Mouse (Mus musculus): ENCODE results near the gene Gtf2a1. TPM values are rescaled to one million over a fixed set of nuclear protein-coding genes. Genes with fewer than 3 reads are reported as not detected.

Gene Gtf2a1
- polyA plus RNA-seq (2012; ENCODE audit: insufficient read depth, insufficient read length, missing spikeins), result 16.8 and 17.1 TPM in 2 replicates

GRCm38 (mm10) chr12:91589847-91590690 is at the start of gene Gtf2a1:
TSS of gene Gtf2a1 (minus strand) at chr12:91590487.
- peak within 1 kb of the TSS; percentile 99 for H3K4me3 ChIP-seq (ENCODE audit: insufficient read depth, low read depth, low read length)
- peaks cover 3% of the 10 kb centered on the region; the same call in 1 of the 2 replicates for H3K4me1 ChIP-seq (ENCODE audit: control insufficient read depth, insufficient read depth, insufficient read length, low read length)
- H3K27ac ChIP-seq (replicated peaks; ENCODE audit: low read depth, low read length), result peak within 1 kb of the TSS; percentile 97

GRCm38 (mm10) chr12:91638351-91638750 is 48.1 kb upstream of the Gtf2a1 start:
- Histone ChIP-seq H3K4me1 (ENCODE audit: control insufficient read depth, insufficient read depth, insufficient read length, low read length) (peaks cover 11% of the 10 kb centered on the region), H3K4me3 (ENCODE audit: insufficient read depth, low read depth, low read length) (peak overlapping the region; percentile 56), H3K27ac (replicated peaks; ENCODE audit: low read depth, low read length) (peak overlapping the region; percentile 93)

GRCm38 (mm10) chr12:91637136-91637909 is 47.0 kb upstream of the Gtf2a1 start:
- Histone ChIP-seq H3K27ac (replicated peaks; ENCODE audit: low read depth, low read length) (peak overlapping the region; percentile 51; the same call in 1 of the 2 replicates), H3K4me3 (ENCODE audit: insufficient read depth, low read depth, low read length) (no peak overlapping the region), H3K4me1 (ENCODE audit: control insufficient read depth, insufficient read depth, insufficient read length, low read length) (peaks cover 11% of the 10 kb centered on the region)

GRCm38 (mm10) chr12:91626482-91626881 is 36.2 kb upstream of the Gtf2a1 start:
- H3K4me1 ChIP-seq (ENCODE audit: control insufficient read depth, insufficient read depth, insufficient read length, low read length), result no peaks in the 10 kb centered on the region
- no peak overlapping the region for H3K27ac ChIP-seq (replicated peaks; ENCODE audit: low read depth, low read length)
- H3K4me3 ChIP-seq (ENCODE audit: insufficient read depth, low read depth, low read length), result no peak overlapping the region

- Histone ChIP-seq H3K4me3 (ENCODE audit: insufficient read depth, low read depth, low read length) (no peak overlapping the region), H3K27ac (replicated peaks; ENCODE audit: low read depth, low read length) (no peak overlapping the region), H3K4me1 (ENCODE audit: control insufficient read depth, insufficient read depth, insufficient read length, low read length) (no peaks in the 10 kb centered on the region)
Observed at GRCm38 (mm10) chr12:91625013-91625412, 34.7 kb upstream of the Gtf2a1 start.

- H3K4me1 ChIP-seq (ENCODE audit: control insufficient read depth, insufficient read depth, insufficient read length, low read length), result 0 out of 2 replicates have a peak, but pooled peaks cover 3% of the 10 kb centered on the region
- no peak overlapping the region for H3K27ac ChIP-seq (replicated peaks; ENCODE audit: low read depth, low read length)
- no peak overlapping the region for H3K4me3 ChIP-seq (ENCODE audit: insufficient read depth, low read depth, low read length)
Observed at GRCm38 (mm10) chr12:91609425-91609824, 19.1 kb upstream of the Gtf2a1 start.

- Histone ChIP-seq H3K4me3 (ENCODE audit: insufficient read depth, low read depth, low read length) (no peak overlapping the region), H3K27ac (replicated peaks; ENCODE audit: low read depth, low read length) (no peak overlapping the region), H3K4me1 (ENCODE audit: control insufficient read depth, insufficient read depth, insufficient read length, low read length) (0 out of 2 replicates have a peak, but pooled peaks cover 3% of the 10 kb centered on the region)
Observed at GRCm38 (mm10) chr12:91607678-91608077, 17.4 kb upstream of the Gtf2a1 start.

GRCm38 (mm10) chr12:91606651-91607050 is 16.4 kb upstream of the Gtf2a1 start:
- H3K27ac ChIP-seq (replicated peaks; ENCODE audit: low read depth, low read length), result no peak overlapping the region
- H3K4me3 ChIP-seq (ENCODE audit: insufficient read depth, low read depth, low read length), result no peak overlapping the region
- H3K4me1 ChIP-seq (ENCODE audit: control insufficient read depth, insufficient read depth, insufficient read length, low read length), result 0 out of 2 replicates have a peak, but pooled peaks cover 3% of the 10 kb centered on the region

- H3K4me1 ChIP-seq (ENCODE audit: control insufficient read depth, insufficient read depth, insufficient read length, low read length), result 0 out of 2 replicates have a peak, but pooled peaks cover 3% of the 10 kb centered on the region
- no peak overlapping the region for H3K4me3 ChIP-seq (ENCODE audit: insufficient read depth, low read depth, low read length)
- no peak overlapping the region for H3K27ac ChIP-seq (replicated peaks; ENCODE audit: low read depth, low read length)
Observed at GRCm38 (mm10) chr12:91604600-91604999, 14.3 kb upstream of the Gtf2a1 start.

GRCm38 (mm10) chr12:91592128-91592527 is 1.8 kb upstream of the Gtf2a1 start:
- H3K27ac ChIP-seq (replicated peaks; ENCODE audit: low read depth, low read length), result no peak overlapping the region
- H3K4me1 ChIP-seq (ENCODE audit: control insufficient read depth, insufficient read depth, insufficient read length, low read length), result peaks cover 3% of the 10 kb centered on the region; the same call in 1 of the 2 replicates
- no peak overlapping the region for H3K4me3 ChIP-seq (ENCODE audit: insufficient read depth, low read depth, low read length)

GRCm38 (mm10) chr12:91591191-91591590 is 904 bp upstream of the Gtf2a1 start:
- peaks cover 3% of the 10 kb centered on the region; the same call in 1 of the 2 replicates for H3K4me1 ChIP-seq (ENCODE audit: control insufficient read depth, insufficient read depth, insufficient read length, low read length)
- H3K4me3 ChIP-seq (ENCODE audit: insufficient read depth, low read depth, low read length), result no peak overlapping the region
- peak overlapping the region; percentile 97 for H3K27ac ChIP-seq (replicated peaks; ENCODE audit: low read depth, low read length)

GRCm38 (mm10) chr12:91590716-91591115 is 429 bp upstream of the Gtf2a1 start:
- Histone ChIP-seq H3K27ac (replicated peaks; ENCODE audit: low read depth, low read length) (peak overlapping the region; percentile 97), H3K4me3 (ENCODE audit: insufficient read depth, low read depth, low read length) (peak overlapping the region; percentile 89), H3K4me1 (ENCODE audit: control insufficient read depth, insufficient read depth, insufficient read length, low read length) (peaks cover 3% of the 10 kb centered on the region; the same call in 1 of the 2 replicates)

GRCm38 (mm10) chr12:91589542-91589846 is 793 bp downstream of the Gtf2a1 start:
- peaks cover 3% of the 10 kb centered on the region; the same call in 1 of the 2 replicates for H3K4me1 ChIP-seq (ENCODE audit: control insufficient read depth, insufficient read depth, insufficient read length, low read length)
- peak overlapping the region; percentile 92 for H3K27ac ChIP-seq (replicated peaks; ENCODE audit: low read depth, low read length)
- H3K4me3 ChIP-seq (ENCODE audit: insufficient read depth, low read depth, low read length), result peak overlapping the region; percentile 99

GRCm38 (mm10) chr12:91588670-91589541 is 1.4 kb downstream of the Gtf2a1 start:
- Histone ChIP-seq H3K27ac (replicated peaks; ENCODE audit: low read depth, low read length) (peak overlapping the region; percentile 95), H3K4me1 (ENCODE audit: control insufficient read depth, insufficient read depth, insufficient read length, low read length) (peaks cover 3% of the 10 kb centered on the region; the same call in 1 of the 2 replicates), H3K4me3 (ENCODE audit: insufficient read depth, low read depth, low read length) (peak overlapping the region; percentile 99)

All from brown adipose tissue, adult 24 weeks (tissue).